Mouse (Mus musculus): ENCODE results near the gene Tgif1.
"Not testable (repeated sequence)": the region's sequence is repeated elsewhere in the genome, so short reads cannot be mapped to it uniquely, and the experiment has no call there.

The Tgif1 gene

DNA sequence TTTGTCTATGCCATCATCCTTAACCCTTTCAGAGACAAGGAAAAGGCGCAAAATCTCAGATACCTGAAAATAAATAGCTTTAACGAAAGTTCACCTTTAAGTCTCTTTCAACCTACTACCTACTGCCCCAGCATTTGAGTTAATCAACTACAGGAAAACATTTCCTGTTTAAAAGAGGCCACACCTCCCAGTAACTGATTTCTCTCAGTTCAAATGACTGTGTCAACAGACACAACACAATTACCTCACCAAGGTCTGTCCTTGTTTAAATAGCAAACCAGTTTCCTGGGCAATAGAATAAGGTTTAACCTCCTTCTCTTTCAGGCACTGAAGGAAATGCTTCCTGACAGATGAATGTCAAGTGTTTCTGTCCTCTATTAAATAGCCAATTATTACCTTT is 7.8 kb downstream of the Tgif1 start:
- in situ Hi-C loops (cut with MboI, MseI): loop anchor here (5.0 kb wide), 1 partner anchor 137 kb away; no protein-coding TSS in a partner anchor

GRCm38 (mm10) chr17:70844971-70845370 is 8.4 kb downstream of the Tgif1 start:
- in situ Hi-C loops (cut with MboI, MseI): loop anchor here (5.0 kb wide), 2 partner anchors 67 to 137 kb away; no protein-coding TSS in a partner anchor

GRCm38 (mm10) chr17:70843252-70843651 is 10.1 kb downstream of the Tgif1 start:
- in situ Hi-C loops (cut with MboI, MseI): loop anchor here (5.0 kb wide), 1 partner anchor 69 kb away; no protein-coding TSS in a partner anchor

DNA sequence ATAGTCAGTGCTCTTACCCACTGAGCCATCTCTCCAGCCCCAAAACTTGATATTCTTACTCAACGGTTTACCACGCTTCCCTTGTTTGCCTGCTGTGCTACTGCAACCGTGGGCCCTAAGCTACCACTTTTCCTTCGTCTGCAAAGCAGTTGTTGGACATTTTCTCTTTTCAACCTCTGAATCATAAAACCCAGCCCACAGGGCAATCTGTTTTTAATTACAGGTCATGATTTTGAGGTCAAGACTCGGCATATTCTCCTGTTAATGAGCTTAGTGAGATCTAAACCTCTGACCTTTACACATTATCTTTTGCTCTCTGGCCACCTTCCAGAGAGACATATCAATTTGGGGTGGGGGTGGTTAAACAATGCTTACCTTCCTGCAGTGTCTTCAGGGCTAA is 14.8 kb downstream of the Tgif1 start:
- in situ Hi-C loops (cut with MboI, MseI): no loop called here

- in situ Hi-C loops (cut with MboI, MseI): no loop called here
Measured at GRCm38 (mm10) chr17:70838031-70838430, 15.3 kb downstream of the Tgif1 start.

GRCm38 (mm10) chr17:70837474-70837873 is 15.9 kb downstream of the Tgif1 start:
- in situ Hi-C loops (cut with MboI, MseI): not testable (repeated sequence)

- in situ Hi-C loops (cut with MboI, MseI): no loop called here
Measured at GRCm38 (mm10) chr17:70836820-70837219, 16.5 kb downstream of the Tgif1 start.

DNA sequence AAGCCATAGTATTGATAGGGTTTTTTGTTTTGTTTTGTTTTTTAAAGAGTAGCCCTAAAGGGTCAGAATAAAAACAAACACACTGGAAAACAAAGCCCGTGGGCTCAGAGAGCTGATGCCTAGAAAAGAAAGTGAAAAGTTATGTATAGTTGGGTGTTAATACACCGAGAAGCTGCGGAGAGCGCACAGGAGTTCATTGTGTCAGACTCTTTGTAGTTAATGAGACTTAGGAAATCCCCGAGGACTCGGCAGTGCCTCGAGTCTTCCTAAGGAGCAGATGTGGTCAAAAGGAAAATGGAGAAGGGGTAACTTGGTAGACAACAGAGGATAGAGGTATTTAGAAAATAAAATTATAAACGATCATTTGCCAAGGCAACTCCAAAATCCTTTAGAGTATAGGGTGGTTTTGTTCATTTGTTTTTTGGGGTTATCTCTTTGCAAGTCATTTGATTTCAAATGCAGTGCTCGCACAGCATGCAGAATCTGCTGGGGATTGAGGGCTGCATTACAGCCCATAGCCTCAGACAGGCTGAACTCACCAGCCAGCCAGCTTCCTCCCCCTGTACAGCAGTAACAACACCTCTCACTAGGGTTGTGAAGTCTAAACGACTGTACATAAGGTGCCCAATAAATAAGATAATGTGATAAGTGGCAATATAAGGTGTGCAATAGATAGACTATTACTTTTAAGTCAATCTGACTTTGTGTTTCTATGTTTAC is 18.1 kb downstream of the Tgif1 start:
- in situ Hi-C loops (cut with MboI, MseI): no loop called here

DNA sequence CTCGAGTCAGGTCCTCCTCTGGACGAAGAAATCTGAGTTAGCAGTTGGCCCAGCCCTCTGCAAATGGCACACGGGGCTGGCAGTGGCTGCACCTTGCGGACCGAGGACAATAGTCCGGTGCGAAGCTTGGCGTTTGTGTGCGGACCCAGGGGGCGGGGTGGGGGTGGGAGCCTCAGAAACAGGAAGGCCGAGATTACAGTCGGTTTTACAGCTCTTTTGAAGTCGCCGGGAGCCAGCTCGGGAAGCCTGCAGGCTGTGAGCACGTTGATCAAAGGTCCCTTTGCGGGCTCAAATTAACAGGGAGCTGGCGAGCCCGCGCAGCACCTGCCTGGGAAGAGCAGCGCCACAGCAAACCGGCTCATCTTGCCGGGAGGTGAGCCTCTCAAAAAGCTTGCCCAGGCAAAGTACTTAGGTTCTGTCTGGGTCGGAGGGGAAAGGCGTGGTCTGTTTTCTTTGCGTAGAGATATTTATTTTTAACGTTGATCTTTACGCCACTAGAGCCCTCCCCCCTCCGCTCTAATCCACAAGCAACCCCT is 18.8 kb downstream of the Tgif1 start:
- in situ Hi-C loops (cut with MboI, MseI): loop anchor here (5.0 kb wide), 1 partner anchor 87 kb away; no protein-coding TSS in a partner anchor

GRCm38 (mm10) chr17:70832544-70832943 is 20.8 kb downstream of the Tgif1 start:
- in situ Hi-C loops (cut with MboI, MseI): loop anchor here (5.0 kb wide), 1 partner anchor 85 kb away; no protein-coding TSS in a partner anchor

DNA sequence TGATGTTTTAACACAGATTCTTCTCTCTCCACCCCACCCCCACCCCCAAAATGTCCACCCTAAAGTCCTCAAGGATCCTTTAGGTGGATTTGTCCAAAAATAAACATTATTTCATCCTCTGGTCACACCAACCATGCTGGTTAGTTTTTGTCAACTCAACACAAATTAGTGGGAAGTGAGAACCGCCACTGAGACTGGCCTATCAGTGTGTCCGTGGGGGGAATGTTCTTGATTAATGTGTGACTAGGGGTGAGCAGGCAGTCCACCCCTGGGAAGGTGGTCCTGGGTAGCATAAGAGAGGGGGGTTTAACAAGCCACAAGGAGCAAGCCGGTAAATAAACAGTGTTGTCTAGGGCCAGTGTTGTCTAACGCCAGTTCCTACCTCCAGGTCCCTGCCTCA is 21.8 kb downstream of the Tgif1 start:
- in situ Hi-C loops (cut with MboI, MseI): loop anchor here (5.0 kb wide), 1 partner anchor 84 kb away; no protein-coding TSS in a partner anchor

- in situ Hi-C loops (cut with MboI, MseI): loop anchor here (5.0 kb wide), 1 partner anchor 83 kb away; no protein-coding TSS in a partner anchor
Measured at GRCm38 (mm10) chr17:70829943-70830715, 23.2 kb downstream of the Tgif1 start.

- in situ Hi-C loops (cut with MboI, MseI): no loop called here
Measured at GRCm38 (mm10) chr17:70829217-70829616, 24.1 kb downstream of the Tgif1 start.

GRCm38 (mm10) chr17:70828569-70828968 is 24.8 kb downstream of the Tgif1 start:
- in situ Hi-C loops (cut with MboI, MseI): no loop called here

DNA sequence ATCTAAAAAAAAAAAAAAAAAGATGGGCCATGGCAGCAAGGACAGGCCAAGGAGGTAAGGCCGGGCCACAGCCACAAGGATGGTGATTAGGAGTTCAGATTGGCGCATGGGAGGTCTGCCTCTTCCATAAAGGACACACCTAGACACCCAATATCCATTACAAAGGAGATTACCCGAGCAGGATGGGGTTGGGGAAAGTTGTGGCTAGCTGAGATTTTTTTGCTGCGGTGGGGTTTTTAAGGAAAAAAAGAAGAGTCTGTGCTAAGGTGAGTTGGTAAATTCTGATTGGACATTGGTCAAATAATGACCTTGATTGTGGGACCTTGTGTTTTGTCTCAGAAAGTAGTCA is 25.2 kb downstream of the Tgif1 start:
- in situ Hi-C loops (cut with MboI, MseI): no loop called here

DNA sequence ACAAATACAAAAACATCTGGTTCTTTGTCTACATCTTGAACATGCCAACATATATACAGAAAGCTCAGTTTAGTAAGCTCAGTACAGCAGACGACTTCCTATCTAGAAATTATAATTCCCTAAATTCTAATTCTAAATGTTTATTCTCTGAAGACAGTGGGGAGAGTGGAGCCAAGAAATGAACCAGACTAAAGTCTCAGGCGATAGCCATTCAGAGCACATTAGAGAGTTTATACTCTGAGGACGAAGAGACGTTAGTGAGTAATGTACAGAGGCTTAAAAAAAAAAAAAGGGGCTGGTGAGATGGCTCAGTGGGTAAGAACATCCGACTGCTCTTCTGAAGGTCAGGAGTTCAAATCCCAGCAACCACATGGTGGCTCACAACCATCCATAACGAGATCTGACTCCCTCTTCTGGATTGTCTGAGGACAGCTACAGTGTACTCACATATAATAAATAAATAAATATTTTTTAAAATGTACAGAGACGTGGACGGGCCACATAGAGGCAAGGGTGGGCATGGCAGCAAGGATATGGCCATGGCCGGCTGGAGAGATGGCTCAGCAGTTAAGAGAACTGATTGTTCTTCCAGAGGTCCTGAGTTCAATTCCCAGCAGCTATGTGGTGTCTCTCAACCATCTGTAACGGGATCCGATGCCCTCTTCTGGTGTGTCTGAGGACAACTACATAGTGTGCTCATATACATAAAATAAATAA is 25.7 kb downstream of the Tgif1 start:
- in situ Hi-C loops (cut with MboI, MseI): not testable (repeated sequence)

- in situ Hi-C loops (cut with MboI, MseI): no loop called here
Measured at GRCm38 (mm10) chr17:70826227-70826626, 27.1 kb downstream of the Tgif1 start.

- in situ Hi-C loops (cut with MboI, MseI): no loop called here
Measured at GRCm38 (mm10) chr17:70823083-70823482, 30.3 kb downstream of the Tgif1 start.

DNA sequence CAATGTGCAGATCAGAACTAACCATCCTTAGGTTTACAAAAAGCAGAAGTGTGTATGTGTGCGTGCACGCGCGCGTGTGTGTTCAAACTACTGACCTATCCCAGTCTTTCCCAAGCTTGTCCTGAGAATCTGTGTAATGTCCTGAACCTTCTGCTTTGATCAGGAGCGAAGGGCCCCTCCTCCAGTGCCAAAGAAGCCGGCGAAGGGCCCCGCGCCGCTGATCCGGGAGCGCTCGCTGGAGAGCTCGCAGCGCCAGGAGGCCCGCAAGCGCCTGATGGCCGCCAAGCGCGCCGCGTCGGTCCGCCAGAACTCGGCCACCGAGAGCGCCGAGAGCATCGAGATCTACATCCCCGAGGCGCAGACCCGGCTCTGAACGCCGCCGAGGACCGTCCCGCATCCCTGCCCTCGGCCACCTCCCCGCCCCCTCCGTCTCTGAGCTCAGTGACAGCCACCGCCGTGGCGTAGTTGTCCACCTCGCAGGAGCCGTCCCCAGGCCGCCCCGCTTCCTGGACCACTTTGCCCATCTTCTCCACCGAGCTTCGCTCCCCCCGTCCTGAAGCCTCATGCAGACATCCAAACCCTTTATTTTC is 35.4 kb downstream of the Tgif1 start:
- in situ Hi-C loops (cut with MboI, MseI): no loop called here

- in situ Hi-C loops (cut with MboI, MseI): no loop called here
Measured at GRCm38 (mm10) chr17:70815001-70815400, 38.3 kb downstream of the Tgif1 start.

- in situ Hi-C loops (cut with MboI, MseI): no loop called here
Measured at GRCm38 (mm10) chr17:70810795-70811194, 42.6 kb downstream of the Tgif1 start.

Measured in T-helper 2 cell (primary cell).